Mouse (Mus musculus) MEL (cell line): ENCODE results near the gene Vps18. TPM values are rescaled to one million over a fixed set of nuclear protein-coding genes. Genes with fewer than 3 reads are reported as not detected.
A peak's percentile ranks its signal among the peaks of the same experiment; 100 is the strongest.

Source experiments
- DNase-seq: peaks from one replicate; pipeline ENCODE4 v3.0.0; 2011; ENCODE audit warnings: low read depth, low spot score
- H3K27ac ChIP-seq: 2 replicates; pipeline ENCODE4 v1.5.1; 2012; ENCODE audit warnings: low read depth, mild to moderate bottlenecking, control low read depth, low read length, moderate library complexity; ENCODE audit not compliant: control insufficient read depth
- H3K27me3 ChIP-seq, 2 experiments: fragments of 150-350 bp in 1 of 2; sonication (generic) in 1 of 2; 2 replicates each; pipeline ENCODE4 v1.6.1; 2012; ENCODE audit warnings: low read length in 2 of 2, mild to moderate bottlenecking in 2 of 2, improper control_type of control experiment in 1 of 2, moderate library complexity in 1 of 2; ENCODE audit not compliant: insufficient read depth in 2 of 2, control insufficient read depth in 1 of 2
- H3K36me3 ChIP-seq, 2 experiments: 2 replicates each; pipeline ENCODE4 v1.6.1; 2012 to 2014; ENCODE audit warnings: low read length in 2 of 2, improper control_type of control experiment in 1 of 2, inconsistent platforms in 1 of 2, mild to moderate bottlenecking in 1 of 2; ENCODE audit not compliant: insufficient read depth in 2 of 2, control insufficient read depth in 1 of 2
- H3K4me1 ChIP-seq, 2 experiments: fragments of 150-350 bp in 1 of 2; sonication (generic) in 1 of 2; 2 replicates each; pipeline ENCODE4 v1.6.1; 2012; ENCODE audit warnings: low read length in 2 of 2, improper control_type of control experiment in 1 of 2, mild to moderate bottlenecking in 1 of 2; ENCODE audit not compliant: insufficient read depth in 2 of 2, control insufficient read depth in 1 of 2
- H3K4me3 ChIP-seq, 2 experiments: fragments of 150-350 bp in 1 of 2; sonication (generic) in 1 of 2; 2 replicates each; pipeline ENCODE4 v1.5.1; 2012; ENCODE audit warnings: low read depth in 2 of 2, low read length in 2 of 2, mild to moderate bottlenecking in 2 of 2, moderate library complexity in 2 of 2, control low read depth in 1 of 2, improper control_type of control experiment in 1 of 2; ENCODE audit not compliant: control insufficient read depth in 1 of 2, insufficient read depth in 1 of 2
- H3K79me2 ChIP-seq: 2 replicates; pipeline ENCODE4 v1.6.1; 2012; ENCODE audit warnings: mild to moderate bottlenecking, low read length, moderate library complexity; ENCODE audit not compliant: control insufficient read depth, poor library complexity, insufficient read depth
- H3K9ac ChIP-seq: 2 replicates; pipeline ENCODE4 v1.6.1; 2012; ENCODE audit warnings: low read depth, mild to moderate bottlenecking, control low read depth, low read length, moderate library complexity; ENCODE audit not compliant: control insufficient read depth, poor library complexity, severe bottlenecking
- H3K9me3 ChIP-seq: fragments of 150-350 bp; sonication (generic); replicated peaks from 2 replicates; pipeline ENCODE4 v1.6.1; 2012; ENCODE audit warnings: mild to moderate bottlenecking, low read length, improper control_type of control experiment, moderate library complexity; ENCODE audit not compliant: insufficient read depth
- CHD1 ChIP-seq: IDR thresholded peaks from 2 replicates; pipeline ENCODE4 v1.6.1; 2012; ENCODE audit warnings: low read depth, mild to moderate bottlenecking, inconsistent platforms, low read length, improper control_type of control experiment
- ELF1 ChIP-seq: IDR thresholded peaks from 2 replicates; pipeline ENCODE4 v1.6.1; 2014; ENCODE audit warnings: low read depth, mild to moderate bottlenecking, inconsistent platforms, low read length, improper control_type of control experiment, moderate library complexity
- EP300 ChIP-seq, 2 experiments: IDR thresholded peaks; 2 replicates each; pipeline ENCODE4 v1.6.1; 2011; ENCODE audit warnings: improper control_type of control experiment in 2 of 2, low read length in 2 of 2, low read depth in 1 of 2, mild to moderate bottlenecking in 1 of 2
- ETS1 ChIP-seq: IDR thresholded peaks from 2 replicates; pipeline ENCODE4 v1.6.1; 2012; ENCODE audit warnings: low read depth, mild to moderate bottlenecking, inconsistent platforms, low read length, improper control_type of control experiment, moderate library complexity
- GABPA ChIP-seq: IDR thresholded peaks from 2 replicates; pipeline ENCODE4 v1.6.1; 2012; ENCODE audit warnings: low read depth, mild to moderate bottlenecking, inconsistent platforms, low read length, improper control_type of control experiment, moderate library complexity
- GATA1 ChIP-seq: IDR thresholded peaks from 2 replicates; pipeline ENCODE4 v1.6.1; 2011; ENCODE audit warnings: low read depth, low read length, improper control_type of control experiment
- JUND ChIP-seq: IDR thresholded peaks from 2 replicates; pipeline ENCODE4 v1.6.1; 2011; ENCODE audit warnings: low read depth, mild to moderate bottlenecking, improper control_type of control experiment, low read length
- MAFK ChIP-seq: IDR thresholded peaks from 2 replicates; pipeline ENCODE4 v1.6.1; 2011; ENCODE audit warnings: low read depth, mild to moderate bottlenecking, low read length, improper control_type of control experiment, borderline replicate concordance
- MAX ChIP-seq: IDR thresholded peaks from 2 replicates; pipeline ENCODE4 v1.6.1; 2011; ENCODE audit warnings: low read length, improper control_type of control experiment
- MAZ ChIP-seq: IDR thresholded peaks from 2 replicates; pipeline ENCODE4 v1.6.1; 2012; ENCODE audit warnings: low read depth, mild to moderate bottlenecking, inconsistent platforms, low read length, improper control_type of control experiment
- MXI1 ChIP-seq: IDR thresholded peaks from 2 replicates; pipeline ENCODE4 v1.6.1; 2011; ENCODE audit warnings: mild to moderate bottlenecking, low read depth, low read length, improper control_type of control experiment
- MYC ChIP-seq: IDR thresholded peaks from 2 replicates; pipeline ENCODE4 v1.6.1; 2011; ENCODE audit warnings: low read depth, mild to moderate bottlenecking, low read length, improper control_type of control experiment, moderate library complexity
- POLR2AphosphoS2 ChIP-seq: IDR thresholded peaks from 2 replicates; pipeline ENCODE4 v1.6.1; 2011; ENCODE audit warnings: low read length, improper control_type of control experiment
- TAL1 ChIP-seq: IDR thresholded peaks from 2 replicates; pipeline ENCODE4 v1.6.1; 2012; ENCODE audit warnings: mild to moderate bottlenecking, inconsistent platforms, low read length, moderate library complexity, mixed read lengths
- USF2 ChIP-seq, 2 experiments: IDR thresholded peaks; 2 replicates each; pipeline ENCODE4 v1.6.1; 2011 to 2012; ENCODE audit warnings: improper control_type of control experiment in 2 of 2, low read length in 2 of 2, borderline replicate concordance in 1 of 2, inconsistent platforms in 1 of 2, low read depth in 1 of 2, mild to moderate bottlenecking in 1 of 2; ENCODE audit not compliant: insufficient read depth in 1 of 2
- ZMIZ1 ChIP-seq: IDR thresholded peaks from 2 replicates; pipeline ENCODE4 v1.6.1; 2012; ENCODE audit warnings: low read depth, mild to moderate bottlenecking, inconsistent platforms, low read length, improper control_type of control experiment, moderate library complexity
- ZNF384 ChIP-seq: IDR thresholded peaks from 2 replicates; pipeline ENCODE4 v1.6.1; 2012; ENCODE audit warnings: low read depth, mild to moderate bottlenecking, inconsistent platforms, low read length, improper control_type of control experiment
- polyA plus RNA-seq, 2 experiments: library from polyadenylated mRNA; stranded (reverse) in 1 of 2; unstranded in 1 of 2; fragments of >175 nt in 1 of 2; fragments of >200 nt in 1 of 2; gene quantifications; 2 replicates each; pipeline versions ENCODE4 v1.2.1 to v1.2.4; 2012; ENCODE audit warnings: low replicate concordance in 2 of 2, low read depth in 1 of 2; ENCODE audit not compliant: insufficient read length in 2 of 2, insufficient read depth in 1 of 2, missing spikeins in 1 of 2
- total RNA-seq: library from RNA; depleted of rRNA; stranded (reverse); fragments of 300-350 nt; gene quantifications from 2 replicates; pipeline ENCODE4 v1.2.3, GENCODE M21; 2012

The Vps18 gene
- total and polyA plus RNA-seq, 3 experiments, result 28.0 to 30.4 TPM; not detected in 1

- no peak for TF ChIP-seq JUND
Observed at GRCm38 (mm10) chr2:119321771-119322586, 33.4 kb downstream of the Vps18 start (continued).

DNA sequence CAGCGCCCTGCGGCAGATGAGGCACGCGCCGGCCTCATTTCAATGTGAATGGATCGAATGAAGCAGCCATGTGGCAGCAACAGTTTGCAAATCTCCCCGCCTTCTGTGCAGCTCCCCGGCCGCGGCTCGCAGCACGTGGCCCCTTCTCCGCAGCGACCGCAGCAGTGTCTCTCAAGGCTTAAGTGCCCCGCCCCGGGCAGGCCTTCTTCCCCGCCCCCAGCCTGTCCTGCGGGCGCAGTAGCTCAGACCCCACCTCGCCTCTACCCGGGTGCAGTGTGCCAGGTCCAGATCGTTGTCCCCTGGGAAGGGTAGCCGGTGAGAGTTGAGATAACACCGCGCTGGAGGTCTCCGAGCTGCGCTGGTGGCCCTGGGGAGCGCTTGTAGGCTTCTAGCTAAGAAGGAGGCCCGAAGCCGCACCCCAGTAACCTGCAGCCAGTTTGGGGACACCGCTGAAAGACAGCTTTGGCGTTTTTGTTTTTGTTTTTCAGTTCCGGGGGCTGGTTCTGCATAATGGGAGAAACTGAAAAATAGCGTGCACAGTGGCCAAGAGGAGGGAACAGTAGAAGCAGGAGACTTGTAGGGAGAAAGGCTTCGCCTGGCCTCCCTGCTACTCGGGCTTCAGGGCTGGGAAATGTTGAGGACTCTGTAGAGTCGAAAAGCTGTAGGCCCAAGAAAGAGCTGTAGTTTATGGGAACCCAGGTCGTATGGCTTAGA lies 34.2 kb downstream of the Vps18 start:
- Histone ChIP-seq H3K9me3 (no peaks in the 10 kb centered on the region), H3K4me3 (no peak overlapping the region)

DNA sequence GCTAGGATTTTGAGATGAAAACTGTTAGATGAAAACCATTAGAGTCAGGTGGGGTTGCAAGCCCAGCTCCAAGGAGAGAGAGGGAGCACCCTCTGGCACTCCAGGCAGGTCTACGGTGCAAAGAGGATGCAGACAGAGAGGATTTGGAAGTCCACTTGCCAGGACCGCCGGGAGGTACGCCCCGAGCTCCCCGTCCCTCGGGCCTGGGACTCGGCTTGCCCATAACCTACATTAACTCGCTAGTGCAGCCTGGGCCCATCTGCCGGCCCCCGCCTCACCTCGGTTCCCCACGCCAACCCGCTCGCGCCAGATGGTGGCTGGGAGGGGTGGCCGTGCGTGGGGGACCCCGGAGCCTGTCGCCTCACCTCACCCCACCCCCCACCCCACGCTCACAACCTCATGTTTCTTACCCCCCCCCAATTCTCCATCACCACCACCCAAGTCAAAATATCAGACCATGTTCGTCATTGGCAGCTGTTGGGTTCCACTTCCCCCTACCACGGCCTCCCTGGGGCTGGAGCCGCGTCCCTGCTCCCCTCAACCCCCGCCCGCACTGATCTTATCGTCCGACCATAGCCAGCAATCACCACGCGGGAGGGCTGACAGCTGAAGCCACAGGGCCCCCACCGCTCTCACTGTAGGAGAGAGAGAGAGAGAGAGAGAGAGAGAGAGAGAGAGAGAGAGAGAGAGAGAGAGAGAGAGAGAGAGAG lies 35.5 kb downstream of the Vps18 start:
- TF ChIP-seq CHD1, result no peak
- TF ChIP-seq EP300 (IDR thresholded peaks at IDR 0.05; ENCODE audit: low read depth in 1 of 2, low read length in 2 of 2), result 0 out of 4 replicates have a peak, but pooled peaks have one; percentile 10 to 19
- TF ChIP-seq MYC, result no peak
- peak; percentile 50 for TF ChIP-seq MXI1
- no peak for TF ChIP-seq ELF1
- TF ChIP-seq ZMIZ1, result no peak
- TF ChIP-seq MAZ, result peak; percentile 98
- TF ChIP-seq POLR2AphosphoS2, result no peak
- TF ChIP-seq MAX, result no peak
- TF ChIP-seq ETS1, result peak; percentile 54
- no peak for TF ChIP-seq USF2 (IDR thresholded peaks at IDR 0.05; ENCODE audit: borderline replicate concordance in 1 of 2, insufficient read depth in 1 of 2, low read depth in 1 of 2, low read length in 2 of 2)
- no peak for TF ChIP-seq TAL1
- TF ChIP-seq ZNF384, result no peak
- TF ChIP-seq, all 39 proteins: peak for 4
- H3K4me1 ChIP-seq, result peaks cover 4 to 19% of the 10 kb centered on the region in 2 experiments; a peak in 3 of 4 replicates
- DNase-seq, result peak; percentile 58
- peak overlapping the region; percentile 48 for H3K9ac ChIP-seq
- no peaks in the 10 kb centered on the region; a peak in 1 of 4 replicates for H3K36me3 ChIP-seq
- no peaks in the 10 kb centered on the region for H3K9me3 ChIP-seq
- peak overlapping the region; percentile 43 to 73; a peak in 3 of 4 replicates for H3K4me3 ChIP-seq
- no peak overlapping the region for H3K27ac ChIP-seq
- peaks cover 12 to 20% of the 10 kb centered on the region in 2 experiments for H3K27me3 ChIP-seq
- no peaks in the 10 kb centered on the region for H3K79me2 ChIP-seq

More for the DNA sequence above, 34.2 kb downstream of the Vps18 start:
- H3K79me2 ChIP-seq, result no peaks in the 10 kb centered on the region
- TF ChIP-seq GABPA, result no peak
- no peak for TF ChIP-seq GATA1
- no peak for TF ChIP-seq CHD1
- no peak for TF ChIP-seq MAFK
- H3K27me3 ChIP-seq, result peaks cover 11 to 20% of the 10 kb centered on the region in 2 experiments
- H3K36me3 ChIP-seq, result no peaks in the 10 kb centered on the region; a peak in 1 of 4 replicates
- H3K27ac ChIP-seq, result no peak overlapping the region
- no peak overlapping the region for H3K9ac ChIP-seq
- H3K4me1 ChIP-seq, result peaks cover 4 to 22% of the 10 kb centered on the region in 2 experiments
- no peak for DNase-seq
